Mouse (Mus musculus): ENCODE data around the gene Bcat1. TPM values are rescaled to one million over a fixed set of nuclear protein-coding genes. Genes with fewer than 3 reads are reported as not detected.

Bcat1 gene
- polyA plus RNA-seq, 1 experiment from 2014 or later: 14.9 TPM

DNA sequence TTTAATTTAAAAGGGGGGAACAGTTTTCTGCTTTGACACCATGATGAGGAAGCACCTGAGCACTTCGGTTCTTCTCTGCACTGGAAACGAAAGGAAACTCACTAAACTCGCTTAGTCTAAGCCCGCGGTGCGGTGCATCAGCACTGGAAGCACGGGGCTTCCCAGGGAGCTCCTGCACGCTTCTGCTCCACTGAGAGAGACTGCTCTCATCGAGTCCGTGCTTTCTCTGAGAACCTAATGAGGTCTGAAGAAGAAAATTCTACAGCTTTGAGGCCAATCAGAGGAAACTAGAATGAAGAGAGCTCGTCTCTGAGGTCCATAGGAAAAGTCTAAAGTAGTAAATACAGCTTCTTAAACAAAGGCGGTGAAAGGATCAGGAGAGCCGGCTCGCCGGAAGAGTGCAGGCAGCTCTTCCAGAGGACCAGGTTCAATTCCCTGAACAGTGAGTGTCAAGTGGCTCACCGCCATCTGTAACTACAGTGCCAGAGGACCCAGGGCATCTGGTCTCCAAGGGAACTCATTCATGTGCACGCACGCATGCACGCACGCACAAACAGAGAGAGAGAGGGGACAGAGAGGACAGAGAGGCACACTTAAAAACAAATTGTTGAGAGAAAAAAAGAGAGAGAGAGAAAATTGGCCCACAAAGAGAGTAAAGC lies 30.9 kb downstream of the Bcat1 start:
- H3K9ac ChIP-seq: no peak overlapping the region
- no peak overlapping the region for H3K4me2 ChIP-seq
- ATAC-seq (ENCODE audit: insufficient read depth): no peak
- WGBS: 84% methylated on average over 20 of the region's 20 CpGs
- no peak for TF ChIP-seq CTCF (IDR thresholded peaks at IDR 0.05; ENCODE audit: low read depth)
- H3K4me1 ChIP-seq (ENCODE audit: insufficient read depth): no peaks in the 10 kb centered on the region
- H3K9me3 ChIP-seq (ENCODE audit: low read depth, low read length): no peaks in the 10 kb centered on the region
- no peak overlapping the region for H3K4me3 ChIP-seq (ENCODE audit: low read depth, low read length)
- H3K36me3 ChIP-seq (ENCODE audit: insufficient read depth): no peaks in the 10 kb centered on the region
- H3K27ac ChIP-seq (ENCODE audit: low read depth): no peak overlapping the region
- no peak for DNase-seq
- H3K27me3 ChIP-seq (ENCODE audit: insufficient read depth, low read length): peaks cover 10% of the 10 kb centered on the region

DNA sequence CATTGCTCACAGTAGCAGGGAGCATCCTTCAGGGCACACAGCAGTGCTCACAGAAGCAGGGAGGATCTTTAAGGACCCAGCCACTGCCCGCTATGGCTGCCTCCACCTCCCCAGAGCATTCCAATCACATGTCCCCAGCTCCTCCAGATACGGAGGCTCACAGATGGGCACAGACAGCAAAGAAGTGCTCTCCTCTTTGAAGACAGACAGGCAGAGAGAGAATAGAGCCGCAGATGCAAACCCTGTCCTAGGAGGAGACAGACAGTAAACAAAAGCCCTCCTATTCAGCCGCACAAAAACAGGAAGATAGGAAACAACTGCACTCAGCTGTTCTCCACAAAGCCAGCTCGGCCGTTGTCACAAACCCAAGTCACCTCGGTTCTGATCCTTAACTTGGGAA lies 35.3 kb downstream of the Bcat1 start:
- no peak overlapping the region for H3K9ac ChIP-seq
- no peaks in the 10 kb centered on the region for H3K9me3 ChIP-seq (ENCODE audit: low read depth, low read length)
- DNase-seq (no peak), ATAC-seq (ENCODE audit: insufficient read depth) (no peak)
- H3K4me1 ChIP-seq (ENCODE audit: insufficient read depth): no peaks in the 10 kb centered on the region
- WGBS: 52% methylated on average over 7 of the region's 7 CpGs
- no peak for TF ChIP-seq CTCF (IDR thresholded peaks at IDR 0.05; ENCODE audit: low read depth)
- no peaks in the 10 kb centered on the region for H3K36me3 ChIP-seq (ENCODE audit: insufficient read depth)
- H3K4me2 ChIP-seq: no peak overlapping the region
- H3K4me3 ChIP-seq (ENCODE audit: low read depth, low read length): no peak overlapping the region
- H3K27me3 ChIP-seq (ENCODE audit: insufficient read depth, low read length): no peaks in the 10 kb centered on the region
- no peak overlapping the region for H3K27ac ChIP-seq (ENCODE audit: low read depth)

DNA sequence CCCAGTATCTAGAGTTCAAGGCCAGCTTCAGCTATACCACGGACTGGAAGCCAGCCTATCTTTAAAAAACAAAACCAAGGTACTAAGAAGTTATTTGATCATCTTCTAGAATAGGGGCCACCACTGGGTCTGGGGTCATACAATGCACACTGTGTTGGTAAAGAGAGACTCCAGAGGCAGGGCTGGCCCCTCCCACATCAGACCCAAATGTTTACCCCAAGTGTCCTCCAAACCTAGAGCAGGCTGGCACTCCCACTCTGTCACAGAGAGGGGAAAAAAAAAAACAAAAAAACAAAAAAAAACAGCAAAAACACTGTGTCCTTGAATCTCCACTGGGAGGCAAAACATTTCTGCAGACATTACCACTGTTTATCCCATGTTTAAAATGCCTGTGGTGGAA lies 38.4 kb downstream of the Bcat1 start:
- Histone ChIP-seq H3K4me3 (ENCODE audit: low read depth, low read length) (no peak overlapping the region), H3K27me3 (ENCODE audit: insufficient read depth, low read length) (no peaks in the 10 kb centered on the region), H3K4me1 (ENCODE audit: insufficient read depth) (no peaks in the 10 kb centered on the region), H3K4me2 (no peak overlapping the region), H3K27ac (ENCODE audit: low read depth) (no peak overlapping the region), H3K9ac (no peak overlapping the region), H3K9me3 (ENCODE audit: low read depth, low read length) (no peaks in the 10 kb centered on the region), H3K36me3 (ENCODE audit: insufficient read depth) (no peaks in the 10 kb centered on the region)
- no peak for DNase-seq
- 36% methylated on average over 1 of the region's 1 CpGs for WGBS
- TF ChIP-seq CTCF (IDR thresholded peaks at IDR 0.05; ENCODE audit: low read depth): no peak
- no peak for ATAC-seq (ENCODE audit: insufficient read depth)

DNA sequence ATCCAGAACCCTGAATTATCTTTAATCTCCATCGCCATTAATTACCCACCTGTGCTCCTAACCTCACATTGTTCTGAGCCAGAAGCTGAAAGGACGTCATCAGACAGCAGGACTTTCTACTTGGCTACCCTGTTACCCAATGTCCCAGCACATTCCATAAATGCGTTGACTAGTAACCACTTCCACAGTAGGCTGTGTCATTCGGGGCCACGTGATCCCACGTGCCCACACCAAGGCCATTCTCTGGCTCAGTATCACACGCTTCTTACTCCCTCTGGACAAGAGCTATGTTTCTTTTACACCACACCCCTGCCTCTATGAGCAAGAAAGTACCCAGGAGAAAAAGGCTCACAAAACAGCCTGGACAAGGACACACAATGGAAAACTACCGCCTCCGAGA lies 40.6 kb downstream of the Bcat1 start:
- Histone ChIP-seq H3K27me3 (ENCODE audit: insufficient read depth, low read length) (no peaks in the 10 kb centered on the region), H3K27ac (ENCODE audit: low read depth) (no peak overlapping the region), H3K36me3 (ENCODE audit: insufficient read depth) (no peaks in the 10 kb centered on the region), H3K9me3 (ENCODE audit: low read depth, low read length) (no peaks in the 10 kb centered on the region), H3K4me2 (no peak overlapping the region), H3K4me1 (ENCODE audit: insufficient read depth) (no peaks in the 10 kb centered on the region), H3K9ac (no peak overlapping the region), H3K4me3 (ENCODE audit: low read depth, low read length) (no peak overlapping the region)
- ATAC-seq (ENCODE audit: insufficient read depth): no peak
- TF ChIP-seq CTCF (IDR thresholded peaks at IDR 0.05; ENCODE audit: low read depth): no peak
- DNase-seq: no peak
- 90% methylated on average over 9 of the region's 9 CpGs for WGBS

DNA sequence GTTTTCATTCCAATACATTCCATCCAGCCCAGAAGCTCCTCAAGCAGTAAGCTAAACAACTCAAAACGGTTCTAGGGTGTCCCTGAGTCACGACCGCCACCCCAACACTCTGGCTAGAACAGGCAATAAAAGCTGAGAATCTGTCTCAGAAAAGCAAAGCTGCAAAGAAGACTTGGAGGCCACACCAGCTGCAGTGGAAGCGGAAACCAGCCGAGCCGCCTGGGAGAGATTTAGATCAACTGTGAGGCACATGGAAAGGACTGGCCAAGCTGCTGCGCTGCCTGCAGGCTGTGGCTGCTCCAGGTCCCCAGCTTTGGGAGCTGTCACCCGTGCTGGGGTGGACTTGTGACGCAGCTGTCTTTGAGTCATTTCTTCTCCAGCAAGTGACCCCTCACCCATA lies 45.4 kb downstream of the Bcat1 start:
- WGBS: 65% methylated on average over 9 of the region's 9 CpGs
- H3K4me2 ChIP-seq: no peak overlapping the region

DNA sequence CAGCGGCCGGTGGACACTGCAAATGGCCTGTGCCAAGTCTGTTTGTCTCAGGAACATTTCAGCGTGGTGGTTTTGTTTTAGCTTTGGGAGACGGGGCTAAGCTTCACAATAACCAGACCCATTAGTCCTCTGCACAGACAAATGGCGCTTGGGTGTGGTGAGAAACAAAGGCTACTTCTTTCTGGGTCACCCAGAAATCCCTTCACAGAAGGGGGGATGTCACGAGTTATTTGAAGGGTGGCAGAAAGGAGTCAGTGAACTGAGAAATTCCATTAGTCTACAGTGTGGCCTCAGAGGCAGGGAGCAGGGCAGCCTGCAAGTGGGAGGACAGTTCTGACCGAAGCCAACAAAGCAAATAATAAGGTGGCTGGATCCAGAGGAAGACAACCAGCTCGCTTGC lies 52.0 kb downstream of the Bcat1 start:
- H3K9me3 ChIP-seq (ENCODE audit: low read depth, low read length): no peaks in the 10 kb centered on the region
- no peaks in the 10 kb centered on the region for H3K36me3 ChIP-seq (ENCODE audit: insufficient read depth)
- no peaks in the 10 kb centered on the region for H3K4me1 ChIP-seq (ENCODE audit: insufficient read depth)
- H3K27ac ChIP-seq (ENCODE audit: low read depth): no peak overlapping the region
- H3K4me2 ChIP-seq: no peak overlapping the region
- ATAC-seq (ENCODE audit: insufficient read depth) (no peak), DNase-seq (no peak)
- WGBS: 86% methylated on average over 8 of the region's 8 CpGs
- TF ChIP-seq CTCF (IDR thresholded peaks at IDR 0.05; ENCODE audit: low read depth): no peak
- H3K9ac ChIP-seq: no peak overlapping the region
- H3K27me3 ChIP-seq (ENCODE audit: insufficient read depth, low read length): no peaks in the 10 kb centered on the region
- no peak overlapping the region for H3K4me3 ChIP-seq (ENCODE audit: low read depth, low read length)

More for the DNA sequence above, 45.4 kb downstream of the Bcat1 start:
- Histone ChIP-seq H3K9me3 (ENCODE audit: low read depth, low read length) (no peaks in the 10 kb centered on the region), H3K4me1 (ENCODE audit: insufficient read depth) (no peaks in the 10 kb centered on the region), H3K27ac (ENCODE audit: low read depth) (no peak overlapping the region), H3K27me3 (ENCODE audit: insufficient read depth, low read length) (no peaks in the 10 kb centered on the region), H3K36me3 (ENCODE audit: insufficient read depth) (no peaks in the 10 kb centered on the region), H3K4me3 (ENCODE audit: low read depth, low read length) (no peak overlapping the region), H3K9ac (no peak overlapping the region)
- TF ChIP-seq CTCF (IDR thresholded peaks at IDR 0.05; ENCODE audit: low read depth): no peak
- DNase-seq: no peak
- ATAC-seq (ENCODE audit: insufficient read depth): no peak

DNA sequence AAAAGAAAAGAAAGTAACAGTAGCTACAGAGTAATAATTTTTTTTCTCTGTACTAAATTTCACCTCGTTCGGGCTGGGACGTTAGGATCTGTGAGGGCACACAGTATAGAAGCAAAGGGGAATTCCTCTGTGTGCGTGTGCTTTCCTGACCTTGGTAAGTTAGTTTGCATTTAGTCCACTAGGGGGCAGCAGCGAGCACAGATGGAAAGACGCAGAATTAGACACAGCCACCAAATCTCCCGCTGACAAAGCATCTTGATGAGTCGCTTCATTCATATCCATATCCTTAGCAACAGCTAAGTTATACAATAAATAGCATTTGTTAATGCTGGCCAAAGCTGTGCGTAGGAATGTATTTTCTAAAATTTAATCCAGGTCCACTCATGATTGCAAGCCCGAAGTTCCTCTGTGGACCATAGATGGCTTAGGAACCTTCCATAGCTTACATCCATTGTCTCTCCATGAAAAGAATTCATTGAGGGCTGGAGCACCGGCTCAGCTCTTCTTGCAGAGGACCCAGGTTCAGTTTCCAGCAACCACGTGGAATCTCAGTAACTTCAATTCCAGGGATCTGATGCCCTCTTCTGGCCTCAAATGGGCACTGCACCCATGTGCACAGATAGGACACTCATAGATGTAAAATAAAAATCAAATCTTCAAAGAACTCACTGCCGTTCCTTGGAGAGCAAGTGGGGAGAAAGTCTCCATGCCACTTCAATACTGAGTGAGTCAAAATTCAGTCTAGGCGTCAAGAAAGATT lies 52.8 kb downstream of the Bcat1 start:
- WGBS: 84% methylated on average over 14 of the region's 14 CpGs
- H3K27ac ChIP-seq (ENCODE audit: low read depth): no peak overlapping the region
- H3K4me3 ChIP-seq (ENCODE audit: low read depth, low read length): no peak overlapping the region
- H3K27me3 ChIP-seq (ENCODE audit: insufficient read depth, low read length): no peaks in the 10 kb centered on the region
- H3K4me1 ChIP-seq (ENCODE audit: insufficient read depth): no peaks in the 10 kb centered on the region
- H3K9me3 ChIP-seq (ENCODE audit: low read depth, low read length): no peaks in the 10 kb centered on the region
- peak; percentile 79 for TF ChIP-seq CTCF (IDR thresholded peaks at IDR 0.05; ENCODE audit: low read depth)
- DNase-seq: peak; percentile 72
- no peak overlapping the region for H3K9ac ChIP-seq
- H3K4me2 ChIP-seq: no peak overlapping the region
- H3K36me3 ChIP-seq (ENCODE audit: insufficient read depth): no peaks in the 10 kb centered on the region
- ATAC-seq (ENCODE audit: insufficient read depth): no peak
